Mouse (Mus musculus): ENCODE data around the gene Gabrq. TPM values are rescaled to one million over a fixed set of nuclear protein-coding genes. Genes with fewer than 3 reads are reported as not detected.

Gabrq gene
- polyA plus RNA-seq (2014; fragmentation: Nextera tagmentation; extraction: Ambion mirVana): 1.0 and 1.1 TPM in 2 replicates

GRCm38 (mm10) chrX:72824776-72825588, at the start of gene Gabrq:
Gene Gabrq (plus strand): TSS chrX:72825178.
- Histone ChIP-seq H3K9me3 (ENCODE audit: control insufficient read depth, low read length) (no peaks in the 10 kb centered on the region), H3K4me1 (replicated peaks; ENCODE audit: control insufficient read depth, insufficient read depth, low read length) (no peaks in the 10 kb centered on the region), H3K27ac (ENCODE audit: low read depth, low read length) (no peak within 1 kb of the TSS), H3K27me3 (ENCODE audit: control insufficient read depth, insufficient read depth, low read length) (peaks cover 4% of the 10 kb centered on the region), H3K4me2 (replicated peaks; ENCODE audit: low read depth, low read length) (peak within 1 kb of the TSS; percentile 59), H3K9ac (ENCODE audit: low read depth, low read length) (no peak within 1 kb of the TSS), H3K36me3 (ENCODE audit: control insufficient read depth, insufficient read depth, low read length) (no peaks in the 10 kb centered on the region), H3K4me3 (ENCODE audit: low read depth, low read length) (peak within 1 kb of the TSS; percentile 35)
- peak; percentile 75 for ATAC-seq (ENCODE audit: low FRiP score)
- WGBS: 26% methylated on average over 37 of the region's 43 CpGs
- peak; percentile 50 for DNase-seq (ENCODE audit: low spot score)

GRCm38 (mm10) chrX:72788773-72789557, 36.0 kb upstream of the Gabrq start:
- peak; percentile 37 for DNase-seq (ENCODE audit: low spot score)
- 22% methylated on average over 1 of the region's 1 CpGs for WGBS

GRCm38 (mm10) chrX:72789558-72789871, 35.5 kb upstream of the Gabrq start:
- H3K36me3 ChIP-seq (ENCODE audit: control insufficient read depth, insufficient read depth, low read length): no peaks in the 10 kb centered on the region
- no peaks in the 10 kb centered on the region for H3K27me3 ChIP-seq (ENCODE audit: control insufficient read depth, insufficient read depth, low read length)
- H3K9ac ChIP-seq (ENCODE audit: low read depth, low read length): no peak overlapping the region
- ATAC-seq (ENCODE audit: low FRiP score): peak; percentile 7; the same call in 1 of the 2 replicates
- no peak overlapping the region for H3K4me2 ChIP-seq (replicated peaks; ENCODE audit: low read depth, low read length)
- no peak overlapping the region for H3K27ac ChIP-seq (ENCODE audit: low read depth, low read length)
- no peak for DNase-seq (ENCODE audit: low spot score)
- H3K9me3 ChIP-seq (ENCODE audit: control insufficient read depth, low read length): no peaks in the 10 kb centered on the region
- no peaks in the 10 kb centered on the region for H3K4me1 ChIP-seq (replicated peaks; ENCODE audit: control insufficient read depth, insufficient read depth, low read length)
- no peak overlapping the region for H3K4me3 ChIP-seq (ENCODE audit: low read depth, low read length)

More at GRCm38 (mm10) chrX:72788773-72789557, 36.0 kb upstream of the Gabrq start:
- Histone ChIP-seq H3K9me3 (ENCODE audit: control insufficient read depth, low read length) (no peaks in the 10 kb centered on the region), H3K4me3 (ENCODE audit: low read depth, low read length) (no peak overlapping the region), H3K9ac (ENCODE audit: low read depth, low read length) (no peak overlapping the region), H3K4me1 (replicated peaks; ENCODE audit: control insufficient read depth, insufficient read depth, low read length) (no peaks in the 10 kb centered on the region), H3K4me2 (replicated peaks; ENCODE audit: low read depth, low read length) (no peak overlapping the region), H3K27ac (ENCODE audit: low read depth, low read length) (no peak overlapping the region), H3K36me3 (ENCODE audit: control insufficient read depth, insufficient read depth, low read length) (no peaks in the 10 kb centered on the region), H3K27me3 (ENCODE audit: control insufficient read depth, insufficient read depth, low read length) (no peaks in the 10 kb centered on the region)
- peak; percentile 74 for ATAC-seq (ENCODE audit: low FRiP score)

GRCm38 (mm10) chrX:72819594-72819993, 5.4 kb upstream of the Gabrq start:
- H3K9ac ChIP-seq (ENCODE audit: low read depth, low read length): no peak overlapping the region
- H3K9me3 ChIP-seq (ENCODE audit: control insufficient read depth, low read length): no peaks in the 10 kb centered on the region
- 2% methylated on average over 5 of the region's 5 CpGs for WGBS
- H3K36me3 ChIP-seq (ENCODE audit: control insufficient read depth, insufficient read depth, low read length): no peaks in the 10 kb centered on the region
- H3K4me3 ChIP-seq (ENCODE audit: low read depth, low read length): no peak overlapping the region
- H3K4me2 ChIP-seq (replicated peaks; ENCODE audit: low read depth, low read length): no peak overlapping the region
- DNase-seq (ENCODE audit: low spot score): peak; percentile 85
- H3K27me3 ChIP-seq (ENCODE audit: control insufficient read depth, insufficient read depth, low read length): no peaks in the 10 kb centered on the region
- no peak for ATAC-seq (ENCODE audit: low FRiP score)
- no peak overlapping the region for H3K27ac ChIP-seq (ENCODE audit: low read depth, low read length)
- H3K4me1 ChIP-seq (replicated peaks; ENCODE audit: control insufficient read depth, insufficient read depth, low read length): no peaks in the 10 kb centered on the region

DNA sequence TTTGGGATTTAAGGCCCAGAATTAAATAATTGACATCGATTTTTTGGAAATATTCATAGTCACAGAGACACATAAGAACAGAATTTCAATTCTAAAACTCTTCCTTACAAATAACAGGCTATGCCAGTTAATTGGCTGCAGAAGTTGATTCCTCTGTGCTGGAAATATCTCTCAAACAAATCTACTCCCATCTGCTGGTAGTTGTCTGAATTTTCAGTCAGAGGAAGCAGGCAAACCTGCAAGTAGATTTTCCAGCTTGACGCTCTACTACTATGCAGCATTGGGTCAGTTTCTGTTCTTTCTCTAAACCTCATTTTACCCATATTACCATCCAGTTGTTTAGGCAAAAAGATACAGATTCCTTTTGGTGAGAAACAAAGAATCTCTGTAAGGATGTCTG, 1.7 kb upstream of the Gabrq start:
- H3K4me2 ChIP-seq (replicated peaks; ENCODE audit: low read depth, low read length): no peak overlapping the region
- no peaks in the 10 kb centered on the region for H3K36me3 ChIP-seq (ENCODE audit: control insufficient read depth, insufficient read depth, low read length)
- no peaks in the 10 kb centered on the region for H3K4me1 ChIP-seq (replicated peaks; ENCODE audit: control insufficient read depth, insufficient read depth, low read length)
- DNase-seq (ENCODE audit: low spot score): no peak
- H3K27ac ChIP-seq (ENCODE audit: low read depth, low read length): no peak overlapping the region
- no peak overlapping the region for H3K9ac ChIP-seq (ENCODE audit: low read depth, low read length)
- no peak for ATAC-seq (ENCODE audit: low FRiP score)
- H3K27me3 ChIP-seq (ENCODE audit: control insufficient read depth, insufficient read depth, low read length): peaks cover 4% of the 10 kb centered on the region
- no peaks in the 10 kb centered on the region for H3K9me3 ChIP-seq (ENCODE audit: control insufficient read depth, low read length)
- no peak overlapping the region for H3K4me3 ChIP-seq (ENCODE audit: low read depth, low read length)
- whole genome bisulfite sequencing: 81% methylated on average over 2 of the region's 2 CpGs

GRCm38 (mm10) chrX:72825589-72825905, 569 bp downstream of the Gabrq start:
- ATAC-seq (ENCODE audit: low FRiP score): no peak; the same call in 1 of the 2 replicates

More at GRCm38 (mm10) chrX:72825589-72825905, 569 bp downstream of the Gabrq start:
- Histone ChIP-seq H3K4me3 (ENCODE audit: low read depth, low read length) (peak overlapping the region; percentile 35), H3K27ac (ENCODE audit: low read depth, low read length) (no peak overlapping the region), H3K4me1 (replicated peaks; ENCODE audit: control insufficient read depth, insufficient read depth, low read length) (no peaks in the 10 kb centered on the region), H3K9ac (ENCODE audit: low read depth, low read length) (no peak overlapping the region), H3K36me3 (ENCODE audit: control insufficient read depth, insufficient read depth, low read length) (no peaks in the 10 kb centered on the region), H3K9me3 (ENCODE audit: control insufficient read depth, low read length) (no peaks in the 10 kb centered on the region), H3K4me2 (replicated peaks; ENCODE audit: low read depth, low read length) (peak overlapping the region; percentile 59), H3K27me3 (ENCODE audit: control insufficient read depth, insufficient read depth, low read length) (peaks cover 4% of the 10 kb centered on the region)
- WGBS: 40% methylated on average over 7 of the region's 7 CpGs
- no peak for DNase-seq (ENCODE audit: low spot score)

Other genes with a start within 250 kb of the Gabrq start
- 1.4 and 2.8 TPM in 2 replicates for gene Gabra3, start 168.3 kb upstream of the Gabrq start, polyA plus RNA-seq (2014; fragmentation: Nextera tagmentation; extraction: Ambion mirVana)
- gene Cetn2, start 93.2 kb downstream of the Gabrq start, polyA plus RNA-seq (2014; fragmentation: Nextera tagmentation; extraction: Ambion mirVana): 123 and 127 TPM in 2 replicates
- gene Nsdhl, start 93.4 kb downstream of the Gabrq start, polyA plus RNA-seq (2014; fragmentation: Nextera tagmentation; extraction: Ambion mirVana): 51.6 and 55.0 TPM in 2 replicates
- gene Zfp185, start 162.2 kb downstream of the Gabrq start, polyA plus RNA-seq (2014; fragmentation: Nextera tagmentation; extraction: Ambion mirVana): 5.8 and 6.1 TPM in 2 replicates
- not detected in 2 replicates for gene Pnma5, start 211.9 kb downstream of the Gabrq start, polyA plus RNA-seq (2014; fragmentation: Nextera tagmentation; extraction: Ambion mirVana)
- gene Pnma3, start 239.6 kb downstream of the Gabrq start, polyA plus RNA-seq (2014; fragmentation: Nextera tagmentation; extraction: Ambion mirVana): 0.27 and 0.90 TPM in 2 replicates

Measured in hindbrain, embryonic 11.5 days (tissue).